Mouse (Mus musculus): ENCODE data around the gene Hmox1.

Hmox1 gene

DNA sequence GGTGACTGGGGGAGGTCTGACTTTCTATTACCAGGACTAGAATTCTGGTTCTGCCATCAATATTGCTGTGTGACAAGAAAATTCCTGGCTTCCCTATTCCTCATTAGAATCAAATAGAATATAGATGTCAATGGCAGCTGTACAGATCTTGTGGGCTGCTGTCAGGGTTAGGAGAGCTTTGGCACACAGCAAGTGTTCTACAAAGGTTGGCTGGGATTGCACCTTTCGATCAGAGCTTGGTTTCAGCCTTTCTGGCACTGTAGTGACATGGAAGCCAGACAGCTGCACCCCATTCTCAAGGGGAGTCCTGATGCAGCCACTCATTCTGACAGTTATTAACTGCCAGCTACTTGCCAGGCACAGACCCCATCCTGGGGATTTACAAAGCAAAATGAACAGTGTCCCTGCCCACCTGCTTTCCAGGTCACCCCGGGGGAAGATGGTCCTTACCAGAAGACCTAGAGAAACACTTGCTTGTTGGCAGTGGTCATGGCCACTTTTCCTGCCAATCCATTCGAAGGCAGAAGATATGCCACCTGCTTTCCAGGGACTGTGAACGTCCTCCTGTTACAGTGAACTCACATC is 2.5 kb upstream of the Hmox1 start:
- no peak for DNase-seq

DNA sequence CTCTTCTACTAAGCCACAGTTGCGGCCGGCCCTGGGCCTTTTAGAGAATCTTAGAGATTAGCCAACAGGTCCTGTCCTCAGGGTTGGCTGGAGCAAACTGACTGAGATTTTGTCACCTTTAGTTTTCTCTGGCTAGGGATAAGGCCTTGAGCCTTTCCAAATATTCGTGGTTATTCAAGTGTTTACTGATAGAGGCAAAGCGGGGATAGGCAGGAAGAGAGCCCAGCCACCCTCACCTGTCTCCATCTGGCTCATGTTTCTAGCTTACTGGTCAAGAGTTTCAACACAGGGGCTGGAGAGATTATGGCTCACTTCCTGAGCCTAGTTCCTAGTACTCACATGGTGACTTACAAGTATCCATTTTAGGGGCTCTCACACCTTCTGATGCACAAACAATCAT is 9.5 kb downstream of the Hmox1 start:
- no peak for DNase-seq

DNA sequence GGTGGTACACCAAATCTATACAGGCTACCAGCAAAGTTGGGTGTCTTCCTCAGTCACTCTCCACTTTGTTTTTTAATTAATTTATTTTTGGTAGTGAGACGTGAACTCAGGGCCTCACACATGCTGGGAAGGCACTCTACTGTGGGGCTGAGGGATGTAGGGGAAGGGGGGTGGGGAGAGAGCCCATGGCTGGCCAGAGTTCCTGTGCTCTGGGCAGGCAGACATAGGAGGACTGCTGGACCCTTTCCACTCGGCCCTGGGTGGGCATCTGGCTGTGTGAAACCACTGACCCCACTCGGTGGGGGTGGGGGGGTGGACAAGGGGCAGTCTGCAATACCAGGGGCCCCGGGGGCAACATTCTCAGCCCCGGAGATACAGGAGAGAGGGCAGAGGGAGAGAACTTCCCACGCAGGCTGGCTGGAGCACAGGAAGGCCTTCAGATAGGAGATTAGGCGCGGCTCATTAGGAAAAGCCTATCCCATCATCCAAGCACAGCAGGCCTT is 10.0 kb downstream of the Hmox1 start:
- no peak for DNase-seq

DNA sequence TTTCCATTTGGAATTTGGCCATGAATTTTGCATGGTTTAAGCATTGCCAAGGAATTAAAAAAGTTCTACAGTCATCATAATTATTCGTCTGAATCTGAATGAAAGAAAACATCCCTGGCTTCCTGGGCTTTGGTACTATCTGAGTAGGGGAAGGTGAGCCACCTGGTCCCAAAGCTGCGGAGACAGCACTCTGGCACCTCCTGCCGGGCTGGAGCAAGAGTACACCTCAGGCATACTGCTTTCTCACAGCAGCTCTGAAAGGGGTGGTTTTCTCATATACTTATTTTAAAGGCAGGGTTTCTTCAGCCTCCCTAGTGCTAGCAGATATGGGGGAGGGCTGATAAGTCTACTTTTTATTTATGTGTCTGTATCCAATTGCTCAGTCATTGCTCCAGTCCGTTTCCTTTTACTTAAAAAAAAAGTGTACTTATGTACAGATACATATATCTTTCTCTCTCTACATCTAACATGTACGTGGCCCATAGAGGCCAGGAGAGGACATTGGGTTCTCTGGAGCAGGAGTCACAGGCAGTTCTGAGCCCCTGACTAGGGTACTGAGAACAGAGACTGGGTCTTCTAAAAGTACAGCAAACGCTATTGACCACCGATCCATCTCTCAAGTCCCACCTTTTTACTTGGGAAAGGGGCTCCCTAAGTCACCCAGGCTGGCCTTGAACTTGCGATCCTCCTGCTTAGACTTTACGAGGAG is 15.3 kb downstream of the Hmox1 start:
- DNase-seq = peak; percentile 85

DNA sequence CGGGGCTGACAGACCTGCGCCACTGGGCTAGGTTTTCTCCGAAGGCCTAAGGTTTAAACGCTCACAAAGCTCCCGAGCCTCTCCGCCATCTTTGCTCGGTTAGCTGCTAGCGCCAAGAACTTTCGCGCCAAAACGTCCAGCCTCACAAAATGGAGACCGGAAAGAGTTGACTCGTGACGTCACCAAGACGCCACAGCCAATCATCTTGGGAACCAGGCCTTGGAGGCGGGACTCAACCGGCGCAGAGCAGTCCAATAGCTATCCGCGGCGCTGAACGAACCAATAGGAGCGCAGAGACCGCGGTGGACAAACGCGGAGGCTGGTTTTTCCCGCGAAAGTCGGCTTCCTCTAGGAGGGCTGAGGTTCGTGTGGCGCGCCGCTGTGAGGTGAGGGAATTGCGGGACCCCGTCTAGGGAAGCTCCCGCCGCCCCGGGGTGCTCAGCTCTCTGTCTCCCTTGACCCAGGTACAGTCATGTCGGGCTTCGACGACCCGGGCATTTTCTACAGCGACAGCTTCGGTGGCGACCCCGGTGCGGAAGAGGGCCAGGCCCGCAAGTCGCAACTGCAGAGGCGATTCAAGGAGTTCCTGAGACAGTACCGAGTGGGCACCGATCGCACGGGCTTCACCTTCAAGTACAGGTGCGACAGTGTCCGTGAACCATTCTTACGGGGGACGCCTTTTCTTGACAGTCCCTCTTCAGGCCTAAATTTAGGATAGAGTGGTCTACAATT is 16.0 kb downstream of the Hmox1 start, which contains the start of gene Mcm5:
Mcm5 (plus strand) TSS at position 334 of the 732 bp plus-strand sequence.
- peak; percentile 99 for DNase-seq

DNA sequence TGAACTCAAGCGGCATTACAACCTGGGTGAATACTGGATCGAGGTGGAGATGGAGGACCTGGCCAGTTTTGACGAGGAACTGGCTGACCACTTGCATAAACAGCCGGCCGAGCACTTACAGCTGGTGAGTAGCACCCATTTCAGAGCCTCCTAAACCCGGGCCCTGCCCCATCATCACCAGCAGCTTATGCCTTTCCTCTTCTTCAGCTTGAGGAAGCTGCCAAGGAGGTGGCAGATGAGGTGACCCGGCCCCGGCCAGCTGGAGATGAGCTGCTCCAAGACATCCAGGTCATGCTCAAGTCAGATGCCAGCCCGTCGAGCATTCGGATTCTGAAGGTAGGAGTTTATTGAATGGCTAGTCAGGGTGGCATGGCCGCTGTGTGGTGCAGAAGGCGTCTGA is 16.7 kb downstream of the Hmox1 start:
- DNase-seq = no peak

DNA sequence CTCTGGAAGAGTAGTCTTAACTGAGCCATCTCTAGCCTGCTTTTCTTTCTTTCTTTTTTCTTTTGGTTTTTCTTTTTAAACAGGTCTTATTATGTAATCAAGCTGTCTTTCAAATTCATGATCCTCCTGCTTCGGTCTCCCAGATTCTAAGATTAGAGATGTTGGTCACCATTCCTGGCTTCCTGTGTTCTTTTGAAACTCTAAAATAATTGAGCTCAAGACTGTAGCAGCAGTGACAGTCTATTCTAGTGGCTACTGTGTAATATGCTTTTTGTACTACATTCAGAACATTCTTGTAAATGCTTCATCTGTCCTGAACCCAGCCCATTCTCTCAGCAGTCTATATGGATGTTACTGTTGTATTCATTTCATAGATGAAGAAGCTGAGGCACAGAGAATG is 25.1 kb downstream of the Hmox1 start:
- DNase-seq = no peak

DNA sequence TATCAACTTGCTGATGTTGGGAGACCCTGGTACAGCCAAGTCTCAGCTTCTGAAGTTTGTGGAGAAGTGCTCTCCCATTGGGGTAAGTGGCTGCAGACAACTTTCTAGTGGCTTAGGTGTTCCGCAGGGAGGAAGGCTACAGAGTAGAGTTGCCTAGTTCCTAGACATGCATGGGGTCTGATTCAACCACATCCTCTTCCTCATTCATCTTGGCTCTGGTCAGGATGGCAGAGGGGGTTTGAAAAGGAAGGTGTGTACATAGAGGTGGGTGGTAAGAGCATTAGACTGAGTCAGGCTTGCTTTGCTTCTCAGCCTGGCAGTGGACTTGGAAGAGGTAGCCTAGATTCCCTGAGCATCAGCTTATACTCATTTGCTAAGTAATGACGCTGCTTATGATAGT is 25.9 kb downstream of the Hmox1 start:
- no peak for DNase-seq

DNA sequence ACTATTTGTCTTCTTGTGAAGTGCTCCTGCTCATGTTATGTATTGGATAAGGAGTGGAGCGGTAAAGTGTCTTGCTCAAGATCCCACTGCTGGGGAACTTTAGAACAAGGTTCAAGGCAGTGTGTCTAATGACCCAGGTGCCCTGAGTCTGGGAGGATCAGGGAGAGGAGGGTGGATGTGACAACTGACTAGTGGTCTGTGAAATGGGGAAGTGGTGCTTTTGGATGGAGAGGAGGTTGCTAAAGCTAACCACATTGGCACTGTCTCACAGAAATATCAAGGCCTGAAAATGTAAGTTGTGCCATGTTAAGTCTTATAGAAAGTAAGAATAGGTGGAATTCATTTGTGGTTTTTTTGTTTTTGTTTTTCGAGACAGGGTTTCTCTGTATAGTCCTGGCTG is 26.3 kb downstream of the Hmox1 start:
- no peak for DNase-seq

DNA sequence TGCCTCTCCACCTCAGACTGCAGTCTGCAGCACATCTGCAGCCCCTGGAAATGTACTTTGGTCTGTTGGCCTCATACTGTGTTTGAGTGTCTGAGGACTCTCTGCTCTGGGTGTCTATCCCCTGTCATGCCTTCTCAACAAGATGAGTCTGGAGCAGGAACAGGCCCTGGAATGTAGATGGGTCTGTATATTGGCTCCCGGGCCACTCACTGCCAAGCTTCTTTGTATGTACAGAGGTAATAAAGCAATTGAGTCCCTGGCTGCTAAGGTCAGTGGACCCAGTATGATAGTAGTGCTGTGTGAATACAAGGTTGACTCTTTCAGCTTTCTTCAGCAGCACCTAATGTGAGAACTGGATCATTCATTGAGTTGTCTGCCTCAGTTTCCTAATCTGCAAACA is 34.0 kb downstream of the Hmox1 start:
- no peak for DNase-seq

DNA sequence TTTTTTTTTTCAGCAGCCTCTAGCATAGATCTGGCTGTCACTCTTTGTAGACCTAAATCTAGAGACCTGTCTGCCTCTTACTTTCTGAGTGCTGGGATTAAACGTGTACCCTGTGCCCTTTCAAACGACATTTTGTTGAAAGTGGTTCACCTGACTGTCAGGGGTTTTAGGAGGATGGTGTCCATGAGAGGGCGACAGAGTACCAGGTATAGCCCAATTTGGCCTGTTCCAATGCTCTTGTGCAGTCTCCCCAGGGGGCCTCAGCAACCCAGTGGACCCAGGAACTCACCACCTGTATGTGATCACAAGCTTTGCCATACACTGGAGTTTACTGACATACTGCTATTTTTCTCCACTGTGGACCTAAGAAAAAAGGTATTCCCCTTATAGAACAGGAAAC is 39.1 kb downstream of the Hmox1 start:
- peak; percentile 48 for DNase-seq

DNA sequence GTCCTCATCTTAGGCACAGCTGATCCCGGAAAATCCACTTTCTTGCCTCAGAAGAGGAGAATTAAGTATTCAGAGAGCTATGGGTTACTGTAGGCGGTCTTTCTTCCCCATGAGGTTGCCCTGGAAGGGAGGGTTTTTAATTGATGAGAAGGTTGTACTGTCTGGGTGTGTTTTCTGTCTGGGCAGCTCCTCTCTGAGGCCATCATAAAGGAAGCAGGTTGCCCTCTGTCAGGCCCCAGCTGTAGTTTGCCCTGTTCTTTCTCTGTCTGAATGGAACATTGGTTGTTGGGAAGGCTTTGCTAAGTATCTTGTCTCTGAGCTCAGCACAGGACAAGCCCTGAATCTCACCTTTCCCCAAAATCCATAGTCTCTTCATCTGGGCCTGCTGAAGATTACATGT is 40.0 kb downstream of the Hmox1 start:
- DNase-seq = no peak

DNA sequence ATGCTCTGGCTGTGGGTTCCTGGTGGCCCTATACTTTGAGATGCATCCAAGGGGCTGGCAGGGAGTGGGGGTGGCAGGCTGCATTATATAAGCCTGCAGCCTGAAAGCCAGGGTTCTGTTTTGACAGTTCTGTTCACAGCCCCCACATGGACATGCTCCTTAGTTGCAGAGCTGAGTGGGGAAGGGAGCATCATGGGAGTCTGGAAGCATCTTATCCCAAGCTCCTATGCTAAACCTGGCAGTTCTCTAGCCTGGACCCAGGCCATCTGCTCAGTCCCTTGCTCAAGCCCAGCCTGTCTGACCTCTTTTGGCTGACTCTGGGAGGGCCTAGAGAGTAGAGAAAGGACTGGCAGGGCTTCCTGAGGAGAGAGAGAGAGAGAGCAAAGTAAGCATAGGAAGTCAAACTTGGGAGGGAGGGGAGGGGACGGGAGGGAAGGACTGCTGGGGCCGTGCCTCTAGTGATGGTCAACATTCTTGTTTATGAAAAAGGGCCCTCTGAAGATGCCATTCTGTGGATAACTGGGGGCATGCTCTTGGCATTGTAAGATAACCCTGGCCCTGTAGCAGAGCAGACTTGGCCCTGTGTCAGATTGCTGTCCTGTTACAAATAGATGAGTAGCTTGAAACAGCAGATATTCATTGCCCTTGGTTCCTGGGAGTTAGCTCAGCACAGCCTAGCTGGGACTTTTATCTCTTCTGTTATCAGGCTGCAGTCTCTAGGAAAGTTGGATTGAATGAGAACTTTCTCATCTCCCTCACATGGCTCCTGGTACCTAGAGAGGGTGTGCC is 41.4 kb downstream of the Hmox1 start:
- peak; percentile 79 for DNase-seq

DNA sequence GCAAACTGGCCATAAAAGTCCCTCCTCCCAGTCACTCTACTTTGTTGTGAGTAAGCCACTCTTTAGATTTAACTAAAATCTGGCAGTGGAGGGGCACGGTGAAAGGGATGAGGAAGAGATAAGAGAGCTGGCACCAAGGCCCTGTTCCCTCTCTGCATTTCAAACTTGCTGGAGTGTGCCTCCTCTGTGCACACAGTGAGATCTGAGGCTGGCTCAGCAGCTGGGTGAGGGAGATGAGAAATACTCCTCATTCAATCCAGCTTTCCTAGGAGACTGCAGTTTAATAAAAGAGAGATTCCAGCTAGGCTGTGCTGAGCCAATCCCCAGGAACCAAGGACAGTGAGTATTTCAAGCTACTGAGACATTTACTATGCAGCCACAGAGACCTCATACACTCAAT is 42.3 kb downstream of the Hmox1 start:
- DNase-seq = peak; percentile 49

DNA sequence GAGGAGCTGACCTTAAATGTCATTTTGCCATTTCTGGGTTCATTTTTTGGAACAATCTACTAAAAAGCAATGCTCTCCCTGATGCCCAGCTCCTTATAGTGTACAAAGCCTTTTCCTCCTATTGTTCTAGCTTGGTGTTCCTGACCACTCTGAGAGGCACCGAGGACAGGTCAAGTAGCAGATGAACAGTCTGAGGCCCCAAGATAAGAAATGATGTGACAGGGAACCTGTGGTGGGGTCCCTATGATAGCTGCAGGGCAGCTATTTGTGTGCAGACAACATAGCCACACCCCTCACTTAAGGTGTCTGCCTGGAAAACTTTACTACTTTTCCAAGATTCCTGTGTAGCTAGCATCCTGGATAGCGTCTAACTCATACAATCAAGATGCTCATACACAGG is 42.8 kb downstream of the Hmox1 start:
- DNase-seq = no peak

DNA sequence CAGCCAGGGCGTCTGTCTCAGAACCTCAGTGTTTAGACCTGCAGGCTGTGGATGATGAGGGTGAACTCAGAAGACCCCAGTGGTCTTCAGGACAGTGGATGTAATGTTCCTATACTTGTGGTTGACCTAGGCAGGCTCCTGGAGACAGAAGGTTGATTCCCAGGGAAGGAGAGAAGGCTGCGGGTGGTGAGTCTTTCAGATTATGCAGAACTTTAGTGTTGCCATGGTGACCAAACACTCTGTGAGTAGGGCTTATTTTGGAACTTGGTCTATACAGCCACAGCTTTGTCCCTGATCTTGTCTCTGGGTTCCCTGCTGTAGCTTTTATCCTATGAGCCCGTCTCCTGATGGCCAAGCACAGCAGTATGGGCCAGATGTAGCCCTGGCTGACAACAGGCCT is 44.1 kb downstream of the Hmox1 start:
- DNase-seq = peak; percentile 48
